Mouse (Mus musculus) lung, embryonic 14.5 days (tissue): ENCODE measurements at regions not wholly inside any gene's neighbourhood (a gene's known extent, or its start where the extent isn't known, plus 50 kb on each side); places are given as distances from the start of the nearest gene placed in this dataset.

Source experiments
- ATAC-seq: fragments of 200-750 bp; cut with Nextera tagmentation; 2 replicates; pipeline ENCODE4 v1.8.0; 2017; ENCODE audit warnings: mild to moderate bottlenecking, moderate TSS enrichment, moderate library complexity; ENCODE audit not compliant: insufficient read depth
- DNase-seq: peaks from one replicate; pipeline ENCODE4 v3.0.0-alpha.2; 2015
- H3K27ac ChIP-seq: fragments of 300-500 bp; sonication (generic); 2 replicates; pipeline ENCODE4 v1.5.1; 2014; ENCODE audit warnings: low read depth, mild to moderate bottlenecking, moderate library complexity
- H3K27me3 ChIP-seq: fragments of 300-500 bp; sonication (generic); 2 replicates; pipeline ENCODE4 v1.6.1; 2014; ENCODE audit warnings: low read length, control low read depth; ENCODE audit not compliant: insufficient read depth
- H3K36me3 ChIP-seq: fragments of 300-500 bp; sonication (generic); 2 replicates; pipeline ENCODE4 v1.6.1; 2014; ENCODE audit warnings: control low read depth; ENCODE audit not compliant: insufficient read depth
- H3K4me1 ChIP-seq: fragments of 300-500 bp; sonication (generic); 2 replicates; pipeline ENCODE4 v1.6.1; 2014; ENCODE audit warnings: antibody characterized with exemption, control low read depth; ENCODE audit not compliant: insufficient read depth
- H3K4me2 ChIP-seq: fragments of 300-500 bp; sonication (generic); 2 replicates; pipeline ENCODE4 v1.6.1; 2014; ENCODE audit warnings: mild to moderate bottlenecking
- H3K4me3 ChIP-seq: fragments of 300-500 bp; sonication (generic); 2 replicates; pipeline ENCODE4 v1.5.1; 2014; ENCODE audit warnings: low read depth, low read length
- H3K9ac ChIP-seq: fragments of 300-500 bp; sonication (generic); 2 replicates; pipeline ENCODE4 v1.6.1; 2014
- H3K9me3 ChIP-seq: fragments of 300-500 bp; sonication (generic); 2 replicates; pipeline ENCODE4 v1.6.1; 2016; ENCODE audit warnings: low read depth, low read length, control low read depth
- CTCF ChIP-seq: IDR thresholded peaks from 2 replicates; pipeline ENCODE4 v1.5.1; 2016; ENCODE audit warnings: antibody characterized with exemption, low read depth
- WGBS: fragments of 180-500 bp; shearing (Covaris S2); extraction: QIAGEN DNeasy Blood & Tissue Kit; methylation state at CpG from one replicate; pipeline ENCODE4 v1.1.7; 2014; 5-methylcytosine and 5-hydroxymethylcytosine counted together

DNA sequence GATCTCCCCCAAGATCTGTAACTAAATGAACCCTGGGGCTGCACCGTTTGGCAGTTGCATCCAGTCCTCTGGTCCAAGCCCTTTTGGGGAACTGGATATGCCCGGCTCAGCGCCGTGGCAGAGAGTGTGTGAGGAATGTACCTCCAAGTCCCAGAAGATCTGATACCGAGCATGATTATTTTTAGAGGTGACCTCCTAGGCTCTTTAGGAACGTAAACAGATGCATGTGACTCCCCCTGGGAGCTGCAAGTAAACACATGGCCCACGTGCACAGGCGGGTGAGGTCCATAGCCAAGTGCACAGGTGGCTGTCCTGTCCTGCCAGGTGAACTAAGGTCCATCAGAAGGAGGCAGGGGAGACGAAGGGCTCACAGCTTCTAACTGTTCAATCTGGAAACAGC, 107.3 kb downstream of the Fam161a start:
- H3K9ac ChIP-seq = no peak overlapping the region
- H3K27ac ChIP-seq = no peak overlapping the region

DNA sequence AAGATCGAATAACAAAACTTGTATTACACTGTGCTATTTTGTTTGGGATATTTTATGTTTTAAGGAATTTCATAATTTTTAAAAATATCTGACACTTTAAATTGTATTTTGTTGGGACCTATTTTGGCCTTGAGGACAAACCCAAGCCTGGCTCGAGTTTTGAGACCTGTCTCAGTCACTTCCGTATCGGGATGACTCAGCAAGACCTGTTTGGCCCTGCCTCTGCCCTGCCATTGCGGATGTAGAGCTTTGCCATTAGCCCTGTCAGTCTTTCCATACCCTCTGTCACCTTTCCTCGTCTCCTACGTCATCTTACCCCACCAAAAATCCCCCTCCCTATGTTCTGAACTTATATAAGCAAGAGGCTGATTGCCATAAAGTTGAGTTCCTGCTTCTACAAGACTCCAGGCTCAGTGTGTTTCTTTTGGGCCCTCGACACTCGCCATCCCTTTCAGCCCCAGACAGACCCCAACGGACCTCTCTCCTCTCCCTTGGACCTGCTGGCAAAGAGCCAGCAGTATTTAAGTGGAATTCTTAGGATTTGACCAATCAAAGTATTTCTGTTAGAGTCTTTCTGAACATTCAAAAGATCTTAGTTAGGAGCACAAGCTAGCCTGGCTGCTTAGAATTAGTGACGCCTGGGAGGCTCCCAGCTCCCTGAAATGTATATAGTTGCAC, 113.3 kb downstream of the Fam161a start:
- Histone ChIP-seq H3K9ac (no peak overlapping the region), H3K4me3 (no peak overlapping the region), H3K36me3 (no peaks in the 10 kb centered on the region), H3K27ac (no peak overlapping the region), H3K4me2 (no peak overlapping the region), H3K4me1 (no peaks in the 10 kb centered on the region), H3K9me3 (no peaks in the 10 kb centered on the region), H3K27me3 (no peaks in the 10 kb centered on the region)
- ATAC-seq (no peak), DNase-seq (no peak)
- no peak for TF ChIP-seq CTCF
- WGBS = 73% methylated on average over 11 of the region's 11 CpGs

More for the DNA sequence above, 107.3 kb downstream of the Fam161a start:
- no peaks in the 10 kb centered on the region for H3K4me1 ChIP-seq
- H3K4me3 ChIP-seq = no peak overlapping the region
- H3K36me3 ChIP-seq = no peaks in the 10 kb centered on the region
- DNase-seq (no peak), ATAC-seq (no peak)
- no peak for TF ChIP-seq CTCF
- no peaks in the 10 kb centered on the region for H3K9me3 ChIP-seq
- H3K4me2 ChIP-seq = no peak overlapping the region
- 66% methylated on average over 9 of the region's 9 CpGs for WGBS
- H3K27me3 ChIP-seq = no peaks in the 10 kb centered on the region

DNA sequence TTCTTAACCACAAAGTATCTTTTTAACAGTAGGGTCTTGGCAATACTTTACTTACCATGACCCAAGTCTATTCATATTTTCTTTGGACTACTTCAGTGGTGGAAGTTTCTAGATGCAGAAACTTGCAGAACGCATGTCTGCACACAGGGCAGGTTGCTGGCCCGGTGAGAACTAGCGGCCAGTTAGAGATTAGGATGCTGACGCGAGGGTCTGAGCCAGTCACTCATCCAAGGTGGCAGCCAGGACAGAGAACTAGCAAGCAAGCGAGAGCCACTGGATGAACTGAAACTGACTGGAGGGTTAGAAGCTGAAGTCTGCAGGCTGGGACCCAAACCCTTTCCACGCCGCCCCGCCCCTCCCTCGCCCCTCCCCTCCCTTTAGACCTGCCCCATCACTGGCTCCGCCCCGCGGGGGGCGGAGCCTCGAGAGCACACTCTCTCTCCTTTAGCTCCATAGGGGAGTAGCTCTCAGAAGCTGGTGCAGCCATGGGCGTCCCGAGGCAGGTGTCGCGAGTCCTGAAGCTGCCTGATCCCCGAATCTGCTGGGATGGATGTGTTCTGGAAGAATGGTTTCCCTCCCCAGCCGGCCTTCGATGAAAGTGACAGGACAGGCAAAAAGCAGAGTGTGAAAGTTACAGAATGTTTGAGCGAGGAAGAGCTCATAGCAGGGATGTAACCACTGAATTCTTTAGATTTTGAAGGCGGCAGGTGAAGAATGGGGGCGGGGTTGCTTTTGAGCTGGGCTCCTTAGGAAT, 117.0 kb downstream of the Fam161a start:
- Histone ChIP-seq H3K27ac (no peak overlapping the region), H3K4me3 (peak overlapping the region; percentile 31), H3K4me2 (peak overlapping the region; percentile 67), H3K4me1 (no peaks in the 10 kb centered on the region), H3K9me3 (no peaks in the 10 kb centered on the region), H3K36me3 (no peaks in the 10 kb centered on the region), H3K9ac (peak overlapping the region; percentile 35), H3K27me3 (no peaks in the 10 kb centered on the region)
- peak; percentile 86 for DNase-seq
- TF ChIP-seq CTCF = no peak
- peak; percentile 98 for ATAC-seq
- 2% methylated on average over 25 of the region's 25 CpGs for WGBS

DNA sequence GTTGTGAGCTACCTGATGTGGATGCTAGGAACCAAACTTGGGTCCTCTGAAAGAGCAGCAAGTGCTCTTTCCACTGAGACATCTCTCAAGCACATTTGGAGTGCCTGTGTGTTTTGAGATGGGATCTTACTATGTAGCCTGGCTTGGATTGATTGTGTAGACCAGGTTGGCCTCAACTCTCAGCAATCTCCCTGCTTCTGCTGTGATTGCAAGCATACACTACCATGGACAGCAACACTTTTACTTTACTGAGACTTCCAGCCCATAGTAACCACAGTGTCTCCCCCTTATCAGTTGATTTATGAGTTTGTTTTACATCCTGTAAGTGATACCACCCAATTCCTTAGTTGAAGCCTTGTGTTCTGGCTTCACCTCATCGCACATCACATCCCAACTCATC, 123.8 kb downstream of the Fam161a start:
- H3K4me2 ChIP-seq = no peak overlapping the region
- no peaks in the 10 kb centered on the region for H3K36me3 ChIP-seq
- H3K27ac ChIP-seq = no peak overlapping the region
- H3K9me3 ChIP-seq = no peaks in the 10 kb centered on the region
- H3K9ac ChIP-seq = no peak overlapping the region
- no peaks in the 10 kb centered on the region for H3K27me3 ChIP-seq
- no peak for TF ChIP-seq CTCF
- ATAC-seq (no peak), DNase-seq (no peak)
- no peak overlapping the region for H3K4me3 ChIP-seq
- WGBS = 45% methylated on average over 1 of the region's 1 CpGs
- no peaks in the 10 kb centered on the region for H3K4me1 ChIP-seq

DNA sequence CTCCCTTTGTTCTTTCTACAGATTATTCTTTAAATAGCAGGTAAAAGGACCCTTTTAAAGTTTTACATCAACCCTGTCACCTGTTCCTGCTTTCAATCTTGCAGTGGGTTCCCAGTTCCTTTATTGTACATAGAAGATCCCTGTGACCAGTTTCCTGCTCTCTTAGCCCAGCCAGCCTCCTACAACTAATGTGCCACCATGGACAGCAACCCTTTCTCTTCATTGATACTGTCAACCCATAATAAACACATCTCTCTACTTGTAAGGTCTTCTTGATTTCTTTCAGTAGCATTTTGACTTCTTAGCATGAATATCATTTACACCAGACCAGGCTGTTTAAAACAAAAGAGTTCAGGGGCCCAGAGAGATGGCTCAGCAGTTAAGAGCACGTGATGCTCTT, 124.2 kb upstream of the Xpo1 start:
- WGBS = 64% methylated on average over 1 of the region's 1 CpGs
- no peak for ATAC-seq
- TF ChIP-seq CTCF = no peak

DNA sequence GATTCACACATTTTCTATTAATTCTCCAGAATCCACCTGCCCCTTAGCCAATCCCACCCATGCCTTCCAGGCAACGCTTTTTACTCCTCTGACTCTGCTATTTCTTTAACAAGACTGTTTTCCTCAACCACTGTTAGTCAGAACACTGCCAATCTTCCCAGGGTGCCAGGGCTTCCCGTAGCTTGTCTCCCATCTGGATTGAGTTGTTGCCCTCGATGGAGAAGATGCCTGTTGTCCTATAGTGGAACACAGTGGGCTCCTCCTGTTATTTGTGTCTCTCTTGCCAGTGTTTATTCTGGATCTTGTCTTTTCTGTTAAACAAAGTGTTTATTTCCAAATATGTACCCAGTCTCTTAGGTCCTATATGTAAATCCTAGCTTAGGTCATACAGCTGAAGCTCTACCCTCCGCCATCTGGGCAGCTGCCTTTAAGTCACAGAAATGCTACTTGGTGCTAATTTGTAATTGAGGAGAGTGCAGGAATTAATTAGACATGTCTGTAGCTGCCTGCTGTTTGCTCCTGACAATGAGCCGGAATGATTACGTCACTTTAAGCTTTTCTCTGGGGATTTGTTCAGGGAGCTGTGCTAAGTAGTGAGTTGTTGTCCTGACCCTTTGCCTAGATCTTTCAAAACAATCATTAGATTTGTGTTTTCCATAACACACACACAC, 115.3 kb upstream of the Xpo1 start:
- ATAC-seq (no peak), DNase-seq (no peak)
- no peaks in the 10 kb centered on the region for H3K9me3 ChIP-seq
- no peaks in the 10 kb centered on the region for H3K4me1 ChIP-seq
- TF ChIP-seq CTCF = no peak
- no peaks in the 10 kb centered on the region for H3K27me3 ChIP-seq
- no peak overlapping the region for H3K4me3 ChIP-seq
- WGBS = 66% methylated on average over 6 of the region's 6 CpGs
- H3K4me2 ChIP-seq = no peak overlapping the region
- no peak overlapping the region for H3K27ac ChIP-seq
- H3K9ac ChIP-seq = no peak overlapping the region
- no peaks in the 10 kb centered on the region for H3K36me3 ChIP-seq

More for the DNA sequence above, 124.2 kb upstream of the Xpo1 start:
- Histone ChIP-seq H3K36me3 (no peaks in the 10 kb centered on the region), H3K9me3 (no peaks in the 10 kb centered on the region), H3K4me1 (no peaks in the 10 kb centered on the region), H3K27ac (no peak overlapping the region), H3K9ac (no peak overlapping the region), H3K4me2 (no peak overlapping the region), H3K27me3 (no peaks in the 10 kb centered on the region), H3K4me3 (no peak overlapping the region)
- DNase-seq = peak; percentile 28

DNA sequence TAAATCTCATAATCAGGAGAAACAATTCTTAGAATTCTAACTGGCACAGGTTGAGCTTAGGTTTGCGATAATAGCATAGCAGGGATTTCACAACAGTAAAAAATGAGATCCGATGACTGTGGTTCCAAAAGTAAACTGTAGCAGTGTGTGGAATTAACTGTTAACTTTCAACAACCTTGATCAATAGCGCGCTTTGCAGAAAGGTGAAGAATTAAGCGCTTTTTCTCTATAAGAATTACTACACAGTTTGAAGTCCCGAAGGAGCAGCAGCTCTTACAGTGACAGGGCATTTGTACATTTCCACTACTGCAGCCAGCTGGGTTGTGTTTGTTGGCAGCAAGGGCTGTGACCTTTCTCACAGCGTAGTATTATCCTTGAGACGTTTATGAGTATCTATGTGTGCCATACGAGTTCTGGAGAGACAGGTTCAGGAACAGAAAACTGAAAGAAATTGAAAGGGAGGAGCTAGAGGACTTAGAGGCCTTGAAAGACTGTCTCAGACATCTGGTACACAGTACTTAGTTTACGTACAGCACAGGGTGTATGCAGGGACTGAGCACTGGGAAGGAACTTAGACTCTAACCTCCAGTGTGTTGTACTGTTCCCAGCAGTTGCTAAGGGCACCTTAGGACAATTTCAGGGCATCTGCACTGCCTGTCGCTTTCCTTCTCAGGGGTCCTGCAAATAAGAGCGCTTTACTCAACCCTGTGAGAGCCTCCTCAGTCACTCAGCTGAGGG, 114.6 kb upstream of the Xpo1 start:
- DNase-seq (peak; percentile 39), ATAC-seq (peak; percentile 60; the same call in 1 of the 2 replicates)
- H3K4me2 ChIP-seq = no peak overlapping the region
- no peaks in the 10 kb centered on the region for H3K36me3 ChIP-seq
- no peak overlapping the region for H3K4me3 ChIP-seq
- TF ChIP-seq CTCF = no peak
- no peaks in the 10 kb centered on the region for H3K9me3 ChIP-seq
- 44% methylated on average over 12 of the region's 12 CpGs for WGBS
- no peak overlapping the region for H3K27ac ChIP-seq
- H3K27me3 ChIP-seq = no peaks in the 10 kb centered on the region
- no peaks in the 10 kb centered on the region for H3K4me1 ChIP-seq
- no peak overlapping the region for H3K9ac ChIP-seq
